Mouse (Mus musculus) forebrain, postnatal 0 days (tissue): ENCODE data around the gene Gpkow. TPM values are rescaled to one million over a fixed set of nuclear protein-coding genes. Genes with fewer than 3 reads are reported as not detected.

Experiments used
- ATAC-seq: fragments of 200-750 bp; cut with Nextera tagmentation; 2 replicates; pipeline ENCODE4 v1.8.0; 2017; ENCODE audit warnings: mild to moderate bottlenecking, moderate library complexity
- DNase-seq: peaks from one replicate; pipeline ENCODE4 v3.0.0-alpha.2; 2015
- H3K27ac ChIP-seq: fragments of 300-500 bp; sonication (generic); 2 replicates; pipeline ENCODE4 v1.5.1; 2014; ENCODE audit warnings: low read depth, mild to moderate bottlenecking, antibody characterized with exemption, low read length, moderate library complexity, mixed read lengths
- H3K27me3 ChIP-seq: fragments of 300-500 bp; sonication (generic); 2 replicates; pipeline ENCODE4 v1.6.1; 2014; ENCODE audit warnings: mild to moderate bottlenecking, low read length, mixed read lengths; ENCODE audit not compliant: insufficient read depth
- H3K36me3 ChIP-seq: fragments of 300-500 bp; sonication (generic); 2 replicates; pipeline ENCODE4 v1.6.1; 2014; ENCODE audit warnings: mild to moderate bottlenecking, moderate library complexity; ENCODE audit not compliant: insufficient read depth
- H3K4me1 ChIP-seq: fragments of 300-500 bp; sonication (generic); 2 replicates; pipeline ENCODE4 v1.6.1; 2014; ENCODE audit warnings: antibody characterized with exemption; ENCODE audit not compliant: insufficient read depth
- H3K4me2 ChIP-seq: fragments of 300-500 bp; sonication (generic); 2 replicates; pipeline ENCODE4 v1.6.1; 2014; ENCODE audit warnings: low read depth, mild to moderate bottlenecking, moderate library complexity
- H3K4me3 ChIP-seq: fragments of 300-500 bp; sonication (generic); 2 replicates; pipeline ENCODE4 v1.5.1; 2014; ENCODE audit warnings: low read depth, low read length, mixed read lengths
- H3K9ac ChIP-seq: fragments of 300-500 bp; sonication (generic); 2 replicates; pipeline ENCODE4 v1.6.1; 2014; ENCODE audit warnings: mild to moderate bottlenecking
- H3K9me3 ChIP-seq: fragments of 300-500 bp; sonication (generic); 2 replicates; pipeline ENCODE4 v1.6.1; 2016; ENCODE audit warnings: low read length
- CTCF ChIP-seq: sonication (generic); IDR thresholded peaks from 2 replicates; pipeline ENCODE4 v1.5.1; 2016; ENCODE audit warnings: antibody characterized with exemption, control low read depth, low read depth
- WGBS: fragments of 180-500 bp; shearing (Covaris S2); extraction: QIAGEN DNeasy Blood & Tissue Kit; methylation state at CpG from one replicate; pipeline ENCODE4 v1.1.7; 2014; 5-methylcytosine and 5-hydroxymethylcytosine counted together
- polyA plus RNA-seq: library from polyadenylated mRNA; unstranded; fragments of >200 nt; fragmentation: Nextera tagmentation; extraction: Ambion mirVana; gene quantifications from 2 replicates; pipeline ENCODE4 v1.2.1, GENCODE M21; 2015
- total RNA-seq: library from RNA; depleted of rRNA; stranded (reverse); fragments of >200 nt; gene quantifications from 2 replicates; pipeline ENCODE4 v1.2.3, GENCODE M21; 2014

The Gpkow gene
- total and polyA plus RNA-seq, 2 experiments from 2014 or later = 21.0 to 41.2 TPM

DNA sequence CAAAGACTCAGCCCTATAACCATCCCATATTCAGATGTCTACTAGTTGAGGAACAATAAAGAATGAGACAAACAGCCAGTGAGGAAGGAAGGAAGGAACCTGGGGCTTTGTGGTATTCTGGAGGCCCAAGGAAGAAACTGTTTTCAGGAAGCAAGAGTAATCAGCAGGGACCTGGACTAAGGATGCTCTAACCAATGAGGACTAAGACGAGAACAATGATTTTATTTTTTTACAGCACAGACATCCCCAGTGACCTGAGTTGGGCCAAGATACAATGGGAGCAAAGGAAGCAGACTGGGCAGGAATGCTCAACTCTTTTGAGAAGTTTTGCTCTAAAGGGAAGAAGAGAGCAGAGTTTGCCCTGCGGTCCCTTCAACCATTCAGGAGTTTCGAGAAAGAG is 34.0 kb upstream of the Gpkow start:
- ATAC-seq = no peak
- 81% methylated on average over 3 of the region's 3 CpGs for WGBS

DNA sequence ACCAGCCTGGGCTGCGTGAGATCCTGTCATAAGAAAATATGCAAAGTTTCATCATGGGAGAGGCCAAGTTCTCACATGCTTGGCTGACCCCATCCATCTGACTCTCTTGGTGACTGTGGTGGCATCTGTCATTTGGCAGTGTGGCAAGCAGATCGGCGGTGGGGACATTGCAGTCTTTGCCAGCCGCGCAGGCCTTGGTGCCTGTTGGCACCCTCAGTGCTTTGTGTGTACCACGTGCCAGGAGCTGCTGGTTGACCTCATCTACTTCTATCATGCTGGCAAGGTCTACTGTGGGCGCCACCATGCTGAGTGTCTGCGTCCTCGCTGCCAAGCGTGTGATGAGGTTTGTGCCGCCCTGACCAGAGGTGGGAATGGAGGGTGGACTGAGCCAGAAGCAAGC is 32.1 kb upstream of the Gpkow start:
- no peak for DNase-seq
- peak; percentile 47 for ATAC-seq
- WGBS = 73% methylated on average over 11 of the region's 11 CpGs
- Histone ChIP-seq H3K36me3 (no peaks in the 10 kb centered on the region), H3K4me2 (no peak overlapping the region), H3K9me3 (no peaks in the 10 kb centered on the region), H3K27me3 (no peaks in the 10 kb centered on the region), H3K9ac (no peak overlapping the region), H3K4me3 (no peak overlapping the region), H3K27ac (no peak overlapping the region), H3K4me1 (no peaks in the 10 kb centered on the region)
- TF ChIP-seq CTCF = no peak

More for the DNA sequence above, 34.0 kb upstream of the Gpkow start:
- Histone ChIP-seq H3K9me3 (no peaks in the 10 kb centered on the region), H3K4me2 (no peak overlapping the region), H3K4me1 (no peaks in the 10 kb centered on the region), H3K36me3 (no peaks in the 10 kb centered on the region), H3K9ac (no peak overlapping the region), H3K4me3 (no peak overlapping the region), H3K27me3 (no peaks in the 10 kb centered on the region), H3K27ac (no peak overlapping the region)
- DNase-seq = no peak
- TF ChIP-seq CTCF = no peak

DNA sequence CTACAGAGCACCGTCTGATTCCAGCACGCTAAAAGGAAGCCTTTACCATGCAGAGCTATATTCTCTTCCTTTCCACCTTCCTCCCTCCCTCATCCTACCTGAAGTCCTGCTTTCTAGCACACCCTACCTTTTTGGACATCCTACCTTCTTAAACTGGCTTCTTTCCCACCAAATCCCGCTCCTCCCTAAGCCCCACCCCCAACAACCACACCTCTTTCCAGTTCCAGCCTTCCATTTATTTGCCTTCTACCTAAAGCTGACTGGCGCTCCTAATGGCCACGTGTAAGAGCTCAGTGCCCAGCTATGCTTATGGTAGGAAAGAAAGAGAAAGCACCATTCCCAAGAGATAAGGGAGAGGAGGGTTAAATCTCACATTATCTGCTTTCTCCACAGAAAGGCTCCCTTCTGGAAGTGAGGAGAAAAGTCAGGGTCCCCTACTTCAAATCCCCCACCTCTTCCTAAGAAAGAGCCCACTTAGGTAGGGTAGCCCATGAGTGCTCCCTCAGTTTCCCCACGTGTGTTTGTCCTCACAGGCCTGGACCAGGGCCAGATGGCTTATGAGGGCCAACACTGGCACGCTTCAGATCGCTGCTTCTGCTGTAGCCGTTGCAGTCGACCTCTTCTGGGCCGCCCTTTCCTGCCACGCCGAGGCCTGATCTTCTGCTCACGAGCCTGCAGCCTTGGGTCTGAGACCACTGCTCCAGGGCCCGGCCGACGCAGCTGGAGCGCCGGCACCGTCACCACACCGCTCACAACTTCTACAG is 31.0 kb upstream of the Gpkow start:
- Histone ChIP-seq H3K4me1 (no peaks in the 10 kb centered on the region), H3K36me3 (no peaks in the 10 kb centered on the region), H3K9me3 (no peaks in the 10 kb centered on the region), H3K9ac (no peak overlapping the region), H3K4me2 (no peak overlapping the region), H3K4me3 (no peak overlapping the region), H3K27me3 (no peaks in the 10 kb centered on the region), H3K27ac (no peak overlapping the region)
- DNase-seq = no peak
- no peak for ATAC-seq
- WGBS = 72% methylated on average over 21 of the region's 21 CpGs
- TF ChIP-seq CTCF = no peak

DNA sequence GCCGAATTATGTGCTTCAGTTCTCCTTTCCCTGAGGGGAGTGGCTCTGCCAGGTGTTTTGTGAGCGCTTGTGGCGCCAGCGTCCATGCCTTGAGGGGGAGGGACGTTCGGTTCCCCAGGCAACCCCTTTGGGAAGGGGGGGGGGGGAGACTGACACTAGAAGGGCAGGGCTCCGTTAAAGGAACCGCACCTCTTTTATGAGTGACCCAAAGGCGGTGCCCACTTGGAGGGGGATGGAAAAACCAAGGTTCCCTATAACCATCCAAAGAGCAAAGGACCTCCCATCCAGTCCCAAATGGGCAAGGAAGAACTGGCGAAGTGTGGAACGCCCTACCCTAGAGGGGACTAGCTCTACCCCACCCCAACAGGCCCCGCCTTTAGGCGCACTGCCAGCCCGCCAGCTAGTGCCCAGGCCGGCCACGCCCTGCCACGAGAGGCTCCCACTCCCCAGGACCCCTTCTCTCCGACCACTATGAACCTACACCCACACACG is 26.5 kb upstream of the Gpkow start:
- WGBS = 35% methylated on average over 18 of the region's 19 CpGs
- Histone ChIP-seq H3K4me2 (peak overlapping the region; percentile 52), H3K4me1 (no peaks in the 10 kb centered on the region), H3K27me3 (no peaks in the 10 kb centered on the region), H3K27ac (peak overlapping the region; percentile 75), H3K9ac (peak overlapping the region; percentile 52), H3K9me3 (no peaks in the 10 kb centered on the region), H3K36me3 (no peaks in the 10 kb centered on the region), H3K4me3 (peak overlapping the region; percentile 42)
- ATAC-seq = peak; percentile 77
- DNase-seq = peak; percentile 73
- no peak for TF ChIP-seq CTCF

DNA sequence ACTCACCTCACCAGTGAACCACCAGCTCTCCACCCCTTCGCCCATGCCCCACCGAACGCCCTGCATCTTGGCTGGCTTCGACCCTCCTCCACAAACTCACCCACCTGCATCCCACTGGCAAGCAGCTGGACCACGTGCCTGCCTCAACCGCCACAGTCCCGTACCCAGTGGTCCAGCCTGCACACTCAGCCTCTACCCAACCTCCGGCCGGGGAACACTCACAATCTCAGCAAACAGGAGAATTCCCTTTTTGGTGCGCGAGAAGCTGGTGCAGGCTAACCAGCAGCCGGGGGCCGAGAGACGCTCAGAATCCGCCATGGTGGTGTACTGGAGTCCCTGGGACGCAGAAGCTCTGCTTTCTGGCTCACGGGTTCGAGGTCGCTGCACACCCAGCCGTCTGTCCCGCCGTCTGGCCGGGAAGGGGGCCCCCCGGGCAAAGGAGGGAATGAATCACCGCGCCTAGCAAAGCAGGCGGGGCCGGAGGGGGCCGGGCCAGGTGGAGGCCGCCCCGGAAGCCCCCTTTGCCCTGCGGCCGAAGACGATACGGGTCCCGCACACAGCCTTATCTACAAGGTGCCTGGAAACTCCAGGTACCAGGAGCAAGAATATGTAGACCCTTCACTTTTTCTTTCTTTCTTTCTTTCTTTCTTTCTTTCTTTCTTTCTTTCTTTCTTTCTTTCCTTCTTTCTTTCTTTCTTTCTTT is 25.9 kb upstream of the Gpkow start, which contains the start of gene Plp2:
TSS of gene Plp2 (minus strand) at position 470 of the 703 bp plus-strand sequence.
- H3K9ac ChIP-seq = peak within 1 kb of the TSS; percentile 52
- peak within 1 kb of the TSS; percentile 75 for H3K27ac ChIP-seq
- 28% methylated on average over 36 of the region's 36 CpGs for WGBS
- peak; percentile 36 for DNase-seq
- H3K27me3 ChIP-seq = no peaks in the 10 kb centered on the region
- H3K4me2 ChIP-seq = peak within 1 kb of the TSS; percentile 52
- no peaks in the 10 kb centered on the region for H3K36me3 ChIP-seq
- no peak for TF ChIP-seq CTCF
- peak; percentile 53 for ATAC-seq
- peak within 1 kb of the TSS; percentile 42 for H3K4me3 ChIP-seq
- no peaks in the 10 kb centered on the region for H3K4me1 ChIP-seq
- H3K9me3 ChIP-seq = no peaks in the 10 kb centered on the region

DNA sequence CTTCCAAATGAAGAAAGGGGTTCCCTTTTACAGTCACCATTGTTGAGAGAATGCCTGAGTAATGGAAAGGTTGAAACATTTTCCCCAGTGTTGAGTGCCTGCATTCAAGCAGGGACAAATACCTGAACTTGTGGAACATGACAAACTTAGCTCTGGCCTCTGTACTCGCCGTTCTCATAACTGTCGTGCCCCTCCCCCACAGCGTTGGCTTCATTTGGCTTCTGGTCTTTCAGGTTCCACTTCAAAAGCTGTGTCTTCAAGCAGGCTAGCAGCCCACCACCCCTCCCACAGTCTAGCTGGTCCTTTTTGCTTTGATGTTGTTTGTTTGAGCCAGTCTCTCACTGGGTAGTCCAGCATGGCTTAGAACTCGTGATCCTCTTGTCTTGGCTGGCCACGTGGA is 24.2 kb upstream of the Gpkow start:
- Histone ChIP-seq H3K4me3 (no peak overlapping the region), H3K27me3 (no peaks in the 10 kb centered on the region), H3K4me2 (no peak overlapping the region), H3K9me3 (no peaks in the 10 kb centered on the region), H3K36me3 (no peaks in the 10 kb centered on the region), H3K27ac (no peak overlapping the region), H3K4me1 (no peaks in the 10 kb centered on the region), H3K9ac (no peak overlapping the region)
- 68% methylated on average over 6 of the region's 6 CpGs for WGBS
- DNase-seq (no peak), ATAC-seq (no peak)
- no peak for TF ChIP-seq CTCF

DNA sequence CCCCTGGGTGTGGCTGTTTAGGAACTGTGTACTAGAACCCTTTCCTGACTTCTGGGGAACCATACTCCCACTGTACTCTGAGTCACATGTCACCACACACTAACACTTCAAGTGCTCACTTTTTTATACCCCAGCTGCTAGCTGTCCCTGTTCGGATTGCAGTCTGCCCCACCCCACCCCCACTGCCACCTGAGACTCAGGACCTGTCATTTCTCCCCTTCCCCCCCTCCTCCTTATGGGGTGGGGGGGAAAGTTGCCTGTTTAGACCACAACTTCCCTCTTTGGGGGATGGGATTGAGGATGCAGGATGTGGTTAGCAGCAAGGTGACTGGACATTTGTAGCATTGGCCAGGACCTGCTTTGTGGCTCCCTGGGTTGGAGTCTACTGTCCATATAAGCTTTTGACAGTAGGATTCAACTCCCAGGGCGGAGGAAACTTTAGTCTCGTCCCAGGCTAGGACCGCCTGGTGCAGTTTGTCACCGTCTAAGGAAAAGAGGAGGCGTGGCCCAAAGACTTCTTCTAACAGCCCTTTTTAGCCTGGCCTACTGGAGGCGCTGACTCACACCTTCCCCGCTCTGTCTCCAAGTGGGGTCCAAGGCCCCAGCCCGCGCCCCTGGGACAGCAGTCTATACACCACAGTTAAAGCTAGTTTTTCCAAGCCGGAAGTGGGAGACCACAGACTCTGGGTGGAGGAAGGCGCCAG is 23.2 kb upstream of the Gpkow start:
- TF ChIP-seq CTCF = no peak
- Histone ChIP-seq H3K9me3 (no peaks in the 10 kb centered on the region), H3K4me1 (no peaks in the 10 kb centered on the region), H3K27ac (no peak overlapping the region), H3K27me3 (no peaks in the 10 kb centered on the region), H3K9ac (no peak overlapping the region), H3K36me3 (no peaks in the 10 kb centered on the region), H3K4me3 (no peak overlapping the region), H3K4me2 (peak overlapping the region; percentile 41)
- ATAC-seq (no peak), DNase-seq (no peak)
- WGBS = 48% methylated on average over 12 of the region's 12 CpGs
